In genomic region chr12:71231561-71231960, GRCm38 (mm10) we compare ENCODE assay signal across 13 mouse cellular contexts.
"Had no signal": no experiment of that assay in that cellular context is flagged by ENCODE, and none has a peak within 500 bp of the region (broad histone marks: within the 10 kb centered on the region; RNA-seq: fewer than 3 reads in every experiment).

No protein-coding gene starts in this region.

- H3K9ac ChIP-seq: kidney, embryonic 15.5 days; limb, embryonic 15.5 days; liver, embryonic 13.5 days; liver, postnatal 0 days; lung, embryonic 15.5 days; midbrain, embryonic 12.5 days had no signal

- H3K27ac ChIP-seq: kidney, embryonic 15.5 days; limb, embryonic 15.5 days; liver, embryonic 13.5 days; lung, embryonic 15.5 days; macrophage; midbrain, embryonic 12.5 days; stomach, postnatal 0 days had no signal

- H3K4me2 ChIP-seq: kidney, embryonic 15.5 days; limb, embryonic 15.5 days; liver, embryonic 13.5 days; lung, embryonic 15.5 days; midbrain, embryonic 12.5 days had no signal

- ATAC-seq: intestine, embryonic 16.5 days; liver, postnatal 0 days had no signal

- H3K9me3 ChIP-seq: kidney, embryonic 15.5 days; limb, embryonic 15.5 days; liver, embryonic 13.5 days; lung, embryonic 15.5 days; midbrain, embryonic 12.5 days had no signal

- H3K27me3 ChIP-seq: kidney, embryonic 15.5 days; limb, embryonic 15.5 days; liver, embryonic 13.5 days; lung, embryonic 15.5 days; midbrain, embryonic 12.5 days had no signal

- DNase-seq: kidney, adult 2 months; kidney, postnatal 14 days; layer of hippocampus, postnatal 36 days; liver, embryonic 13.5 days; liver, postnatal 0 days; lung, postnatal 14 days had no signal

- H3K4me1 ChIP-seq: midbrain, embryonic 12.5 days had no signal

- H3K36me3 ChIP-seq: limb, embryonic 15.5 days; liver, embryonic 13.5 days; lung, embryonic 15.5 days had no signal

- H3K4me3 ChIP-seq: kidney, embryonic 15.5 days; limb, embryonic 15.5 days; liver, embryonic 13.5 days; lung, embryonic 15.5 days; midbrain, embryonic 12.5 days had no signal
